Mouse (Mus musculus) G1E (cell line): ENCODE measurements around the gene Cyp46a1.

Experiments used
- CTCF ChIP-seq: IDR thresholded peaks from 2 replicates; pipeline ENCODE4 v1.5.1; 2012; ENCODE audit warnings: low read depth, low read length, inconsistent platforms, mixed read lengths
- GATA1 ChIP-seq: IDR thresholded peaks from 2 replicates; pipeline ENCODE4 v1.6.1; 2012; ENCODE audit warnings: borderline replicate concordance, low read length, inconsistent platforms, mixed read lengths
- POLR2AphosphoS5 ChIP-seq: IDR thresholded peaks from 2 replicates; pipeline ENCODE4 v1.6.1; 2012; ENCODE audit warnings: low read depth, low read length, inconsistent platforms; ENCODE audit not compliant: insufficient replicate concordance
- TAL1 ChIP-seq: conservative IDR thresholded peaks from 2 replicates; pipeline ENCODE4 v1.6.1; 2012; ENCODE audit warnings: low read depth, low read length, inconsistent platforms, mixed read lengths

GRCm38 (mm10) chr12:108389718-108390117 lies 55.5 kb downstream of the Cyp46a1 start:
- TF ChIP-seq CTCF: no peak
- no peak for TF ChIP-seq GATA1
- no peak for TF ChIP-seq TAL1
- TF ChIP-seq POLR2AphosphoS5: no peak
